Mouse (Mus musculus) hindbrain, embryonic 12.5 days (tissue): ENCODE measurements around the gene Tas2r126. TPM values are rescaled to one million over a fixed set of nuclear protein-coding genes. Genes with fewer than 3 reads are reported as not detected.
"Not testable (repeated sequence)": the region's sequence is repeated elsewhere in the genome, so short reads cannot be mapped to it uniquely, and the experiment has no call there.

Experiments used
- ATAC-seq: fragments of 200-750 bp; cut with Nextera tagmentation; 2 replicates; pipeline ENCODE4 v1.8.0; 2017; ENCODE audit warnings: moderate TSS enrichment; ENCODE audit not compliant: low FRiP score
- H3K27ac ChIP-seq: fragments of 300-500 bp; sonication (generic); 2 replicates; pipeline ENCODE4 v1.5.1; 2016; ENCODE audit warnings: mild to moderate bottlenecking
- H3K27me3 ChIP-seq: fragments of 300-500 bp; sonication (generic); 2 replicates; pipeline ENCODE4 v1.6.1; 2016; ENCODE audit warnings: mild to moderate bottlenecking
- H3K36me3 ChIP-seq: fragments of 300-500 bp; sonication (generic); 2 replicates; pipeline ENCODE4 v1.6.1; 2016; ENCODE audit warnings: mild to moderate bottlenecking
- H3K4me1 ChIP-seq: fragments of 300-500 bp; sonication (generic); 2 replicates; pipeline ENCODE4 v1.6.1; 2016
- H3K4me2 ChIP-seq: fragments of 300-500 bp; sonication (generic); replicated peaks from 2 replicates; pipeline ENCODE4 v1.6.1; 2016; ENCODE audit warnings: mild to moderate bottlenecking
- H3K4me3 ChIP-seq: fragments of 300-500 bp; sonication (generic); 2 replicates; pipeline ENCODE4 v1.5.1; 2016; ENCODE audit warnings: mild to moderate bottlenecking
- H3K9ac ChIP-seq: fragments of 300-500 bp; sonication (generic); 2 replicates; pipeline ENCODE4 v1.6.1; 2016; ENCODE audit warnings: mild to moderate bottlenecking, moderate library complexity
- H3K9me3 ChIP-seq: fragments of 300-500 bp; sonication (generic); replicated peaks from 2 replicates; pipeline ENCODE4 v1.6.1; 2016; ENCODE audit warnings: mild to moderate bottlenecking
- WGBS: fragments of 180-500 bp; shearing (Covaris S2); methylation state at CpG from one replicate; pipeline ENCODE4 v1.1.7; 2016; 5-methylcytosine and 5-hydroxymethylcytosine counted together
- polyA plus RNA-seq: library from polyadenylated mRNA; unstranded; fragments of >200 nt; fragmentation: Nextera tagmentation; extraction: Ambion mirVana; gene quantifications from 2 replicates; pipeline ENCODE4 v1.2.1, GENCODE M21; 2016

Gene Tas2r126
- polyA plus RNA-seq, 1 experiment from 2014 or later = not detected

GRCm38 (mm10) chr6:42426337-42426736, 8.0 kb upstream of the Tas2r126 start:
- Histone ChIP-seq H3K4me2 (no peak overlapping the region), H3K27ac (no peak overlapping the region), H3K9me3 (no peaks in the 10 kb centered on the region), H3K36me3 (no peaks in the 10 kb centered on the region), H3K4me1 (no peaks in the 10 kb centered on the region), H3K4me3 (no peak overlapping the region), H3K27me3 (no peaks in the 10 kb centered on the region), H3K9ac (no peak overlapping the region)
- 90% methylated on average over 4 of the region's 4 CpGs for WGBS
- ATAC-seq = no peak

- H3K4me2 ChIP-seq = no peak overlapping the region
These were observed 781 bp upstream of the Tas2r126 start for GRCm38 (mm10) chr6:42433554-42433953.

DNA sequence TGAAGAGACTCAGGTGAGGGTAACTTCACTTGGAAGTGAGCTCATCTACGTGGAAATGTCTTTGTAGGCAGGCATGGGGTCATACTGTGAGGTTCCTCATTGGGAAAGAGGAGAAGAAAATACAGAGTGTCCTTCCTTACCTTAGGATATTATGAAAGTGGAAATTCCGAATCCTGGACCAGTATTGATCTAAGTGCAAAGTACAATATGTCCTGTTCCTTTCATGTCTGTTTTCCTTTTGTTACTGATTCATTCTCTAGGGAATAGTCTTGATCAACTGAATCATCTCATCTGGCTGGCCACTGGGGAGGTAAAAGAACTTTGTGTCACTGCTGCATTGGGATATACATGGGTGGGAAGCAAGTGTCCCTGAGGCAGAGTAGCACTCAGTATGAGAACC, 1.2 kb downstream of the Tas2r126 start:
- WGBS = 80% methylated on average over 2 of the region's 2 CpGs
- no peak overlapping the region for H3K27ac ChIP-seq
- H3K36me3 ChIP-seq = no peaks in the 10 kb centered on the region
- no peak for ATAC-seq
- no peak overlapping the region for H3K4me2 ChIP-seq
- no peak overlapping the region for H3K9ac ChIP-seq
- H3K4me3 ChIP-seq = no peak overlapping the region
- no peaks in the 10 kb centered on the region for H3K4me1 ChIP-seq
- H3K9me3 ChIP-seq = no peaks in the 10 kb centered on the region
- no peaks in the 10 kb centered on the region for H3K27me3 ChIP-seq

More at GRCm38 (mm10) chr6:42433554-42433953, 781 bp upstream of the Tas2r126 start:
- ATAC-seq = no peak
- Histone ChIP-seq H3K36me3 (no peaks in the 10 kb centered on the region), H3K4me3 (no peak overlapping the region), H3K27me3 (no peaks in the 10 kb centered on the region), H3K9ac (no peak overlapping the region), H3K4me1 (no peaks in the 10 kb centered on the region), H3K9me3 (no peaks in the 10 kb centered on the region), H3K27ac (no peak overlapping the region)
- 68% methylated on average over 2 of the region's 2 CpGs for WGBS

- H3K4me3 ChIP-seq = no peak overlapping the region
- H3K9me3 ChIP-seq = no peaks in the 10 kb centered on the region
- H3K27ac ChIP-seq = no peak overlapping the region
- no peak overlapping the region for H3K9ac ChIP-seq
- no peaks in the 10 kb centered on the region for H3K4me1 ChIP-seq
- no peaks in the 10 kb centered on the region for H3K27me3 ChIP-seq
- 83% methylated on average over 2 of the region's 2 CpGs for WGBS
- no peak overlapping the region for H3K4me2 ChIP-seq
- ATAC-seq = no peak
- no peaks in the 10 kb centered on the region for H3K36me3 ChIP-seq
These were observed 7.1 kb downstream of the Tas2r126 start for GRCm38 (mm10) chr6:42441395-42441794.

DNA sequence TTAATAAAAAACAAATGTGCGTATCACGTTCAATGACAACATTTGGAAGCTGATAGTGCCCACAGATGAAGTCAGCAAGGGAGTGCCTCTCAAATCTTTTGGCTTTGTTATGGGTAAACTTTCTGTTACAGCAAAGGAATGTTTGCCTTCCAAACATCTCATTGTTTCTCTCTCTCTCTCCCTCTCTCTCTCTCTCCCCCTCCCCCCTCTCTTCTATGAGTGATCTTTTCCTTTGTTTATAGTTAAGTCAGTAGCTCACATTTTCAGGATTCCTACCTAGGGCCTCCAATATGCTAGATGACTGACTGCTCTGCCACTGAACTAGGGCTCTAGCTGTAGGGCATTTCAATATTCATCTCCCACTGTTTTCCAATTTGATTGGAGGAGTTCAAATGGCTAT, 10.2 kb downstream of the Tas2r126 start:
- Histone ChIP-seq H3K4me1 (no peaks in the 10 kb centered on the region), H3K4me2 (no peak overlapping the region), H3K27me3 (no peaks in the 10 kb centered on the region), H3K4me3 (no peak overlapping the region), H3K9me3 (no peaks in the 10 kb centered on the region), H3K36me3 (no peaks in the 10 kb centered on the region), H3K27ac (no peak overlapping the region), H3K9ac (no peak overlapping the region)
- WGBS = 80% methylated on average over 2 of the region's 2 CpGs
- no peak for ATAC-seq

DNA sequence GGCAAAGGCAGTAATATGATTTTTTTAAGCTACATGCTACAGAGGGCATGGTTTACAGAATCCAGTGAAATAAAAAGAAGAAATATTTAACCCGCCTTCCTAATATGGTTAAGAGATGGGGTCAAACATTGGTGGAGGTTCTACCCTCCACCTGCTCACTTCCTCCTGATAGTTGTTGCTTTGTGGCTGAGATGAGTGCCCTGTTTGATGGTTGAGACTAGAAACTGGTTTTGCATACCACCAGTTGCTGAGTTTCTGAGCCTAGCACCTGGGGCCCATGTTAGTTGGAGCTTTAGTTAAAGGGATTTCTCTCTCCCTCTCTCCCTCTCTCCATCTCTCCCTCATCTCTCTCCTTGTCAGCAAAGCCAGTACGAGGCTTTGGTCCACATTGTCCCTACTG, 13.0 kb downstream of the Tas2r126 start:
- no peak overlapping the region for H3K4me3 ChIP-seq
- no peaks in the 10 kb centered on the region for H3K9me3 ChIP-seq
- no peaks in the 10 kb centered on the region for H3K27me3 ChIP-seq
- ATAC-seq = no peak
- H3K9ac ChIP-seq = no peak overlapping the region
- H3K27ac ChIP-seq = no peak overlapping the region
- H3K4me2 ChIP-seq = no peak overlapping the region
- WGBS = 75% methylated on average over 2 of the region's 2 CpGs
- no peaks in the 10 kb centered on the region for H3K4me1 ChIP-seq
- H3K36me3 ChIP-seq = no peaks in the 10 kb centered on the region

DNA sequence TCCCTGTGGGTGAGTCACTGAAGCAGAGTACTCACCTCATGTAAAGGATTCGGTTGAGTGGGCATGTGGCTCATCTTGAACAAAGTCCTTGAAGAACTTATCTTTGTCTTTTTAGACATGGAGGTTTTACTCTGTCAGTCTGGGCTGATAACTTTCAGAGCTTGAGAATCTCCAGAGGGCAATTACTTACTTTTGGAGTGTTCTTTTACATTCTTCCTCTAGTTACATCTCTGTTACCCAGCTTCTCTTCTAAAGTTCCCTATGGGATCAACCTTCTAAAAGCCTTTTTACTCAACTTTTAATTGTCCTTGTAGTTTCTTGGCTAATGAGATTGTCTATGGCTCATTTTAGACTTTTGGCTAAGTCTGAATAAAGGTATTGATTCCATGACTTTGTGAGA, 30.8 kb downstream of the Tas2r126 start, which contains the start of gene Olfr458:
Gene Olfr458 (minus strand): TSS at position 101 of the 400 bp plus-strand sequence.
- no peak within 1 kb of the TSS for H3K4me2 ChIP-seq
- ATAC-seq = no peak
- H3K27ac ChIP-seq = no peak within 1 kb of the TSS
- H3K4me3 ChIP-seq = no peak within 1 kb of the TSS
- no peaks in the 10 kb centered on the region for H3K36me3 ChIP-seq
- H3K9me3 ChIP-seq = no peaks in the 10 kb centered on the region
- no peaks in the 10 kb centered on the region for H3K27me3 ChIP-seq
- H3K4me1 ChIP-seq = no peaks in the 10 kb centered on the region
- H3K9ac ChIP-seq = no peak within 1 kb of the TSS
- WGBS = 95% methylated on average over 1 of the region's 1 CpGs

- no peak overlapping the region for H3K27ac ChIP-seq
- H3K4me1 ChIP-seq = no peaks in the 10 kb centered on the region
- H3K4me3 ChIP-seq = no peak overlapping the region
- H3K9ac ChIP-seq = no peak overlapping the region
- H3K36me3 ChIP-seq = no peaks in the 10 kb centered on the region
- no peak for ATAC-seq
- no peaks in the 10 kb centered on the region for H3K27me3 ChIP-seq
- 92% methylated on average over 4 of the region's 4 CpGs for WGBS
- H3K4me2 ChIP-seq = no peak overlapping the region
- no peaks in the 10 kb centered on the region for H3K9me3 ChIP-seq
These were observed 36.2 kb downstream of the Tas2r126 start for GRCm38 (mm10) chr6:42470542-42470941.

DNA sequence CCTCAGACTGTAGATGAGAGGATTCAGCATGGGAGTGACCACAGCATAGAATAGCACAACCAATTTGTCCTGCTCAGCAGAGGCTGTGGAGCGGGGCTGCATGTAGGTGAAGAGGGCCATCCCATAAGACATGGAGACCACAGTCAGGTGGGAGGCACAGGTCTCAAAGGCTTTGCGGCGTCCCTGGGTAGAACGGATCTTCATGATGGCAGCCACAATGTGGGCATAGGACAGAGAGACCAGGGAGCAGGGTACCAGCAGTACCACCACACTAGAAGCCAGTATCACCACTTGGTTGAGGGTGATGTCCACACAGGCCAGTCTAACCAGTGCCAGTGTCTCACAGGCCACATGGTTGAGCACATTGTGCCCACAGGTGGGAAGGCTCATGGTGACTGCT, 37.0 kb downstream of the Tas2r126 start:
- H3K4me3 ChIP-seq, H3K9ac ChIP-seq, H3K36me3 ChIP-seq, H3K27ac ChIP-seq, H3K4me2 ChIP-seq, H3K27me3 ChIP-seq, H3K9me3 ChIP-seq, H3K4me1 ChIP-seq, ATAC-seq: not testable (repeated sequence)
- 94% methylated on average over 4 of the region's 4 CpGs for WGBS

DNA sequence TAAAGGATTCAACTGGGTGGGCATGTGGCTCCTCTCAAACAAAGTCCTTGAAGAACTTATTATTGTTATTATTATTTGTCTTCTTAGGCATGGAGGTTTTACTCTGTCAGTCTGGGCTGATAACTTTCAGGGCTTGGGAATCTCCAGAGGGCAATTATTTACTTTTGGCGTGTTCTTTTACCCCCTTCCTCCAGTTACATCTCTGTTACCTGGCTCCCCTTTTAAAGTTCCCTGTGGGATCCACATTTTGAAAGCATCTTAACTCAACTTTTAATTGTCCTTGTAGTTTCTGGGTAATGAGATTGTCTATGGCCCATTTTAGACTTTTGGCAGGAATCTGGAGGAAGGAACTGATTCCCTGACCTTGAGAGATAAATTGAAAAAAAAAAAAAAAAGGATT, 41.9 kb downstream of the Tas2r126 start, which contains the start of gene Olfr457:
Gene Olfr457 (minus strand): TSS at position 101 of the 400 bp plus-strand sequence.
- Histone ChIP-seq H3K9me3 (no peaks in the 10 kb centered on the region), H3K27me3 (no peaks in the 10 kb centered on the region)
- 81% methylated on average over 1 of the region's 1 CpGs for WGBS

DNA sequence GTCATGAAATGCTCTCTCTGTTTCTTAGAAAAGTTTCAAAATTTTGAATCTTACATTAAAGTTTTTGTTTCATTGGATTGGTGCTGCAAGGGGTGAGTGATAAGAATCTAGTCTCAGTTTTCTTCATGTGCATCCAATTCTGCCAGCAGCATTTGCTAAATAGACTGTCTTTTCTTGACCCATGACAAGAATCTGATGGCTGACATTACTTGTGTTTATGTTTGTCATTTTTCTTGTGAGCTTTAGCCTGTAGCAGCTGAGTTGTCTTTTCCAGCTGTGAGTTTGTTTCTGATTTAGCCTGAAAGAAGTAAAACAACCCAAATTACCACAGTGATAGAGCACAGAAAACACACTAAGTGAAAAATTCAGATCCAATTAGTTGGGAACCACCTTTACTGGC, 50.3 kb downstream of the Tas2r126 start:
- Histone ChIP-seq H3K4me2 (no peak overlapping the region), H3K4me1 (no peaks in the 10 kb centered on the region), H3K9ac (no peak overlapping the region), H3K9me3 (no peaks in the 10 kb centered on the region), H3K4me3 (no peak overlapping the region), H3K36me3 (no peaks in the 10 kb centered on the region), H3K27me3 (no peaks in the 10 kb centered on the region), H3K27ac (no peak overlapping the region)
- ATAC-seq = no peak

More for the DNA sequence above, 41.9 kb downstream of the Tas2r126 start, which contains the start of gene Olfr457:
- no peaks in the 10 kb centered on the region for H3K4me1 ChIP-seq
- no peak for ATAC-seq
- H3K4me2 ChIP-seq = no peak within 1 kb of the TSS
- no peak within 1 kb of the TSS for H3K4me3 ChIP-seq
- no peak within 1 kb of the TSS for H3K9ac ChIP-seq
- no peak within 1 kb of the TSS for H3K27ac ChIP-seq
- H3K36me3 ChIP-seq = no peaks in the 10 kb centered on the region
